Mouse (Mus musculus): ENCODE data around the gene Dido1.

Gene Dido1

DNA sequence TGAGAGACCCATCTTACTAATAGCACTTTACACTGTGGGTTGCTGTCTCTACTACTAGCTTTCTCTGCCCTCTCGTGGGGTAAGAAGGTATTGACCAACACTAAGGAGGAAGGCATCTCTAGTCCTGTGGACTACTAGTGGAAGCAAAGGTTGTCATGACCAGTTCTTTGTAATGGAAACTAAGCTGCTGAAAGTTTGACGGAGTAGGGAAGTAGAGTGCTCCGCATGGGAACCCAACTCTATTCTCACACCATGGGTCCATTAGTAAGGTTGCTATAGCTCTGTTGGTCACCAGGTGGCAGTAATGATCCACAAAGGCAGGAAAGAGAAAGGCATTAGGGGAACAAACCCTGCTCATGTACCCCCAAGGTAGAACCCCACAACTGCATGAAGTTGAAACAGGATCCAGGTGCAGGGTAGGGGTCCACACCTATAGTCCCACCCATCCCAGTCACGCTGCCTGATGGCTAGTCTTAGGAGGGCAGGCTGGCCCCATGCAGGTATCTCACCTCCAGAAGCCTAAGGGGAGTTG lies 31.1 kb downstream of the Dido1 start:
- DNase-seq, result peak; percentile 76

- no peak for DNase-seq
Measured at GRCm38 (mm10) chr2:180676706-180677105, 33.1 kb downstream of the Dido1 start.

- DNase-seq, result no peak
Measured at GRCm38 (mm10) chr2:180662008-180662407, 47.8 kb downstream of the Dido1 start.

DNA sequence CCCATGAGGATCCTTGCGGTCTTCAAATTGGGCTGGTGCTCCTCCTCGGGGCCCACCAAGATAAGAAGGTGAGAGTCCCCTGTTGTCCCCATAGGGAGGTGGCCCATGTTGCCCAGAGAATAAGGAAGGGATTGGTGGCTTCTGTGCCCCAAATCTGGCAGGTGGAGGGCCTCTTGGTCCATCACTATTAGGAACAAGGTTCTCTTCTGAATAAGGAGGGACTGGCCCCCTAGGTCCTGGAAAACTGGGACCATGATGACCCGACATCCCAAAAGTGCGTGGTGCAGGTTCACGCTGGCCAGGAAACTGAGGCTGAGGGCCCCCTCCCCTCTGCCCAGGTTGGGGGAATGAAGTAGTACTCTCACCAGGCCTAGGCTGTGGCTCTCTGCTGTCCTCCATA lies 49.3 kb downstream of the Dido1 start:
- no peak for DNase-seq

GRCm38 (mm10) chr2:180659353-180660150 lies 50.2 kb downstream of the Dido1 start:
- DNase-seq, result no peak

DNA sequence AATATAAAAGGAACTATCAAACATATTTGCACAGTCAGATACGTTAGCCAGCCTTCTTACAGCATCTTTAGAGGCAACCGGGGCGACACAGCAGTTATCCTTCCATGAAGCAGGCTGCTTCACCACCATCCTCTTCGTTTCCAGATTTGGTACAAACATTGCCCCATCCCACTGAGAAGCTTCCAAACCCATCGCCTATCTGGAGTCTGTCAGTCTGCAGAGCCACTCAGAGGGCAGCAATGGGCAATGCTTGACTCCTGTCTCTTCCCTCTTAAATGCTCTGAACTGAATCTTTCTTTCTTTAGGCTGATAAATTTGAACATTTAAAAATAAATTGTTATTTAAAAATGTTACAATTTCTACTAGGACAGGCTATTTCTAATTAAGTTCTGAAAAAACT lies 51.4 kb downstream of the Dido1 start:
- DNase-seq, result no peak

GRCm38 (mm10) chr2:180657394-180658013 lies 52.3 kb downstream of the Dido1 start:
- peak; percentile 78 for DNase-seq

- no peak for DNase-seq
Measured at GRCm38 (mm10) chr2:180655150-180655549, 54.6 kb downstream of the Dido1 start.

DNA sequence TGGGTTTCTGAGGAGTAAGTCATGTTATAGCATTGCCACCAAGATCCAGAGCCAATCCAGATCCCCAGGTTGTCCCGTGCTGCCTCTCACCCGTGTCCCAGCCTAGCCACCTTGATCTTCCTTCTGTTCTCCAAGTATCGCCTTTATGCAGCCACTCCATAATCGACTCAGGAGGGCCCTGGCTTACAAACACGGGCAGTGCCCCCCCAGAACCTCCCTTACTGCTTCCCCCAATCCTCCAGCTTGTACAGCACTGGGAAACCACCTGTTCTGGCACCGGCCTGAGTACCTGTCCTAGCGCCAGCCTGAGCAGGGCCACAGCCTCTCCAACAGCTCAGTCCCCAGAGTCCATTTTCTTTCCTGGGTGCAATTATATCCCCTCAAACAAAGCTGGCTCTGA lies 55.1 kb downstream of the Dido1 start:
- no peak for DNase-seq

- no peak for DNase-seq
Measured at GRCm38 (mm10) chr2:180646841-180647240, 63.0 kb downstream of the Dido1 start.

- no peak for DNase-seq
Measured at GRCm38 (mm10) chr2:180643626-180644025, 66.2 kb downstream of the Dido1 start.

DNA sequence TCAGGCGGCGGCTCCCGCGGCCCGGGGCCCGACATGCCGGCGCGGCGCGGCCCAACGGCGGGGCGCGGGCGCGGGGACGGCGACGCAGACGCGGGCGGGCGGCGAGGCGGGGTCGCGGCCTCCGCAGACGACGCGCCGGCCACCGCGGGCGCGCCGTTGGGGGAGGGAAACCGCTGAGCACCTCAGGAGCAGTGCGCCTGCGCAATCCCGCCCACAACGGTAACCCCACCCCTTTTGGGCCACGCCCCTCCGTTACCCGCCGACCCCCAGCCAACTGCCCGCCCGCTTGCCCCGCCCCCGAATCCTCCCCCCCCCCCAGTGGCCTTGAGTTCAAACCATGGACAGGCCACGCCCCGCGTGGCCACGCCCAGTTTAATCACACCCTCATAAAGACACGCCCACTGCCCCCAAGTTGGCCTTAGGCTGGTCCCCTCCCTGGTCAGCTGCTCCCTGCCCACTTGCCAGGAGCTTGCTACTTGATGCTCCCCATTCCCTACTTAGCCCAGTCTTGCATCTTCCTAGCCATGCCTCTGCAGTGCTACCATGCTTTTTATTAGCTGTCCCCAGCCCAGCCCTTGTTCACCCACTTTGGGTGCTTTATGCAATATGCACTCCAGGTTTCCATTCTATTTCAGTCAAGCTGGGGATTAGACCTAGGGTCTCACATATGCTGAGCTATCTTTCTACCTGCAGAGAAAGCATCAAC lies 67.1 kb downstream of the Dido1 start, which contains the start of gene Tcfl5:
Gene Tcfl5 (minus strand): TSS at position 154 of the 706 bp plus-strand sequence.
- DNase-seq, result no peak

- no peak for DNase-seq
Measured at GRCm38 (mm10) chr2:180641576-180642554, 67.9 kb downstream of the Dido1 start.

GRCm38 (mm10) chr2:180611882-180612281 lies 97.9 kb downstream of the Dido1 start:
- no peak for DNase-seq

DNA sequence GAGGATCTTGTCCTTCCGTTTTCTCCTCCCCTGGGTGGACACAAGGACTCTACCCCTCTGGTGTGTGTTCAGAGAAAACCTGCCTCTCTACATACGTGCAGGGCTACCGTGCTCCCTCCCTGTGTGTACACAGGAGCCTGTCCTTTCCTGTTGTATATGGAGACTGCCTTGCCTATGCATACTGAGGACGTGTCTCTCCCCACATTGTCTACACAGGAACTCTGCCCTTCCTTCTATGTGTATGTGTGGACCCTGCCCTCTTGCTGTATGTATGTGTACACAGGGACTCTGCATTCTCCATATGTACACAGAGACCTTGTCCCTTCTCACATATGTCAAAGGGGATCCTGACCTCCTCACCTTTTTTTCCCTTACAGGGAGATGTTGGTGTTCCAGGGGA lies 99.5 kb downstream of the Dido1 start:
- no peak for DNase-seq
